Mouse (Mus musculus): Measurements from ENCODE around the gene Mucl3.

- TF ChIP-seq CTCF (IDR thresholded peaks at IDR 0.05; ENCODE audit: borderline replicate concordance, insufficient read depth, low read length) (no peak), POLR2A (IDR thresholded peaks at IDR 0.05; ENCODE audit: low read depth, low read length) (peak; percentile 55; the same call in 1 of the 2 replicates)
Observed at GRCm38 (mm10) chr17:35673416-35674035, 30.0 kb upstream of the Mucl3 start, which contains the start of gene Gtf2h4.
